Comparison of ENCODE assay signal across 27 mouse cellular contexts in genomic region chr12:118119668-118120067, GRCm38 (mm10).
"Had no signal": no experiment of that assay in that cellular context is flagged by ENCODE, and none has a peak within 500 bp of the region (broad histone marks: within the 10 kb centered on the region; RNA-seq: fewer than 3 reads in every experiment).

No protein-coding gene starts in this region.

- H3K9ac ChIP-seq: heart, embryonic 12.5 days; hindbrain, embryonic 13.5 days; hindbrain, embryonic 15.5 days; kidney, embryonic 15.5 days; limb, embryonic 12.5 days; liver, embryonic 13.5 days had no signal

- DNase-seq: gastrocnemius, adult 2 months; gastrocnemius, postnatal 10 days; gastrocnemius, postnatal 25 days; heart, adult 18-20 months; heart, postnatal 10 days; heart, postnatal 4 days; kidney, adult 11 months; kidney, adult 2 months; kidney, adult 9 months; kidney, postnatal 14 days; kidney, postnatal 36 days; layer of hippocampus, adult 9-11 months; layer of hippocampus, postnatal 36 days; liver; liver, embryonic 13.5 days had no signal

- H3K9me3 ChIP-seq: heart, embryonic 10.5 days; heart, embryonic 12.5 days; hindbrain, embryonic 10.5 days; hindbrain, embryonic 13.5 days; hindbrain, embryonic 15.5 days; kidney, embryonic 15.5 days; limb, embryonic 10.5 days; limb, embryonic 12.5 days; liver, embryonic 13.5 days had no signal

- H3K4me1 ChIP-seq: heart, embryonic 10.5 days; heart, embryonic 12.5 days; hindbrain, embryonic 10.5 days; hindbrain, embryonic 13.5 days; hindbrain, embryonic 15.5 days; kidney, embryonic 15.5 days; limb, embryonic 10.5 days; limb, embryonic 12.5 days; liver, embryonic 13.5 days had no signal

- H3K4me3 ChIP-seq: gastrocnemius, adult 2 months; heart, embryonic 10.5 days; heart, embryonic 12.5 days; hindbrain, embryonic 10.5 days; hindbrain, embryonic 13.5 days; hindbrain, embryonic 15.5 days; kidney, embryonic 15.5 days; limb, embryonic 10.5 days; limb, embryonic 12.5 days; liver, embryonic 13.5 days had no signal

- H3K27ac ChIP-seq: gastrocnemius, adult 2 months; heart, embryonic 10.5 days; hindbrain, embryonic 10.5 days; hindbrain, embryonic 13.5 days; hindbrain, embryonic 15.5 days; hindbrain, postnatal 0 days; kidney, embryonic 15.5 days; kidney, postnatal 0 days; limb, embryonic 10.5 days; limb, embryonic 12.5 days; liver, embryonic 13.5 days had no signal

- H3K36me3 ChIP-seq: heart, embryonic 10.5 days; heart, embryonic 12.5 days; hindbrain, embryonic 10.5 days; hindbrain, embryonic 13.5 days; hindbrain, embryonic 15.5 days; kidney, embryonic 15.5 days; limb, embryonic 10.5 days; limb, embryonic 12.5 days; liver, embryonic 13.5 days had no signal

- H3K4me2 ChIP-seq: heart, embryonic 12.5 days; hindbrain, embryonic 13.5 days; hindbrain, embryonic 15.5 days; kidney, embryonic 15.5 days; limb, embryonic 12.5 days; liver, embryonic 11.5 days; liver, embryonic 13.5 days had no signal

- H3K27me3 ChIP-seq: heart, embryonic 12.5 days; hindbrain, embryonic 13.5 days; hindbrain, embryonic 15.5 days; kidney, embryonic 15.5 days; limb, embryonic 12.5 days; liver, embryonic 13.5 days had no signal

- ATAC-seq: hindbrain, postnatal 0 days; intestine, embryonic 16.5 days had no signal
